Mouse (Mus musculus): Measurements from ENCODE around the gene Asic4.

DNA sequence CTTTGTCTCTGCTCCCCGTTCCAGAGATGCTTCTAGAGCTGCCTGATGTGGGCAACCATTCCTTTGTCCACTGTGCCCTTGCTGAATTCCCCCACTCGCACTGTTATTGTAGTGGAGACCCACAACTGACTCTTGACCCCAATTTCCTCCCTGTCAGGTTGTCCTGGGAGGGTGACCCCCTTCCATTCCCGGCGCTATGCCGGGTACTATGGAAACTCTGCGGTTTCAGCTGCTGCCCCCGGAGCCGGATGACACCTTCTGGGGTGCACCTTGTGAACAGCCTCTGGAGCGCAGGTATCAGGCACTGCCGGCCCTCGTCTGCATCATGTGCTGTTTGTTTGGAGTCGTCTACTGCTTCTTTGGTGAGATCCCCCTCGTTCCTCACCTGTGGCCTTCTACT lies 29.8 kb downstream of the Asic4 start:
- no peak for TF ChIP-seq POLR2A (IDR thresholded peaks at IDR 0.05; ENCODE audit: insufficient read length, low read depth)
- TF ChIP-seq E2F4 (IDR thresholded peaks at IDR 0.05; ENCODE audit: insufficient read depth): no peak
- no peak for TF ChIP-seq MYOG (IDR thresholded peaks at IDR 0.05; ENCODE audit: control insufficient read depth in 1 of 3, insufficient read depth in 1 of 3, insufficient read length in 2 of 3, low read depth in 2 of 3)
- no peak for TF ChIP-seq MAX (IDR thresholded peaks at IDR 0.05; ENCODE audit: low read depth)
- TF ChIP-seq TCF3 (IDR thresholded peaks at IDR 0.05; ENCODE audit: insufficient read length, low read depth): no peak
- TF ChIP-seq MYOD1 (IDR thresholded peaks at IDR 0.05; ENCODE audit: control insufficient read depth in 1 of 3, insufficient read length in 2 of 3, low read depth in 2 of 3): no peak
- no peak for TF ChIP-seq USF1 (IDR thresholded peaks at IDR 0.05; ENCODE audit: low read depth)
- TF ChIP-seq TCF12 (IDR thresholded peaks at IDR 0.05; ENCODE audit: insufficient read depth, poor library complexity, severe bottlenecking): no peak
- no peak for TF ChIP-seq SRF (IDR thresholded peaks at IDR 0.05; ENCODE audit: control insufficient read depth, insufficient read length, low read depth)
- no peak for TF ChIP-seq POLR2AphosphoS2 (IDR thresholded peaks at IDR 0.05; ENCODE audit: insufficient read length, low read depth)
